36 mouse cellular contexts compared by ENCODE assay signal in genomic region chr1:172438621-172439020, GRCm38 (mm10). TPM values are rescaled to one million over a fixed set of nuclear protein-coding genes. Genes with fewer than 3 reads are reported as not detected.
"Had no signal": no experiment of that assay in that cellular context is flagged by ENCODE, and none has a peak within 500 bp of the region (broad histone marks: within the 10 kb centered on the region; RNA-seq: fewer than 3 reads in every experiment).

No protein-coding gene starts in this region.

- ATAC-seq: hindbrain, embryonic 16.5 days; hindbrain, postnatal 0 days; inflammation-experienced regulatory T-cells, adult 6 months; intestine, embryonic 15.5 days; intestine, embryonic 16.5 days; intestine, postnatal 0 days had no signal

- DNase-seq: heart, adult 2 months; heart, postnatal 14 days; heart, postnatal 36 days; heart, postnatal 4 days; kidney, adult 11 months; kidney, adult 18-20 months; kidney, adult 2 months; kidney, adult 8-10 months; kidney, postnatal 10 days; kidney, postnatal 14 days; kidney, postnatal 25 days; kidney, postnatal 36 days; kidney, postnatal 4 days; layer of hippocampus, adult 9-11 months; layer of hippocampus, postnatal 36 days had no signal

- H3K9me3 ChIP-seq: heart, embryonic 12.5 days; heart, embryonic 15.5 days; hindbrain, embryonic 10.5 days; hindbrain, embryonic 12.5 days; hindbrain, embryonic 13.5 days; hindbrain, embryonic 15.5 days; intestine, embryonic 15.5 days; kidney, embryonic 15.5 days had no signal

- H3K36me3 ChIP-seq: heart, embryonic 12.5 days; heart, embryonic 13.5 days; heart, embryonic 15.5 days; hindbrain, embryonic 10.5 days; hindbrain, embryonic 12.5 days; hindbrain, embryonic 13.5 days; hindbrain, embryonic 15.5 days; intestine, embryonic 15.5 days; kidney, embryonic 15.5 days had no signal

- H3K4me3 ChIP-seq: heart, adult 2 months; heart, embryonic 12.5 days; heart, embryonic 13.5 days; heart, embryonic 15.5 days; hindbrain, embryonic 10.5 days; hindbrain, embryonic 12.5 days; hindbrain, embryonic 13.5 days; hindbrain, embryonic 15.5 days; intestine, embryonic 15.5 days; kidney, embryonic 15.5 days; layer of hippocampus, adult 2 months; left cerebral cortex, adult 2 months had no signal

- H3K27me3 ChIP-seq: heart, embryonic 12.5 days; heart, embryonic 15.5 days; hindbrain, embryonic 12.5 days; hindbrain, embryonic 13.5 days; hindbrain, embryonic 15.5 days; intestine, embryonic 15.5 days; kidney, embryonic 15.5 days had no signal

- H3K4me1 ChIP-seq: hindbrain, embryonic 10.5 days; hindbrain, embryonic 12.5 days; hindbrain, embryonic 13.5 days; hindbrain, embryonic 15.5 days; intestine, embryonic 15.5 days had no signal

- H3K4me2 ChIP-seq: heart, embryonic 12.5 days; heart, embryonic 13.5 days; heart, embryonic 15.5 days; hindbrain, embryonic 12.5 days; hindbrain, embryonic 13.5 days; hindbrain, embryonic 14.5 days; hindbrain, embryonic 15.5 days; intestine, embryonic 15.5 days; kidney, embryonic 15.5 days had no signal

- H3K9ac ChIP-seq: heart, embryonic 12.5 days; heart, embryonic 13.5 days; heart, embryonic 15.5 days; hindbrain, embryonic 12.5 days; hindbrain, embryonic 13.5 days; hindbrain, embryonic 14.5 days; hindbrain, embryonic 15.5 days; intestine, embryonic 15.5 days; kidney, embryonic 15.5 days had no signal

- H3K27ac ChIP-seq: heart, adult 2 months; heart, embryonic 13.5 days; heart, embryonic 15.5 days; hindbrain, embryonic 10.5 days; hindbrain, embryonic 12.5 days; hindbrain, embryonic 13.5 days; hindbrain, embryonic 14.5 days; hindbrain, embryonic 15.5 days; hindbrain, postnatal 0 days; intestine, embryonic 15.5 days; kidney, embryonic 15.5 days; kidney, postnatal 0 days; layer of hippocampus, adult 2 months; left cerebral cortex, adult 2 months had no signal

RNA-seq across cellular contexts. Expression of gene Slamf9, which starts 36.5 kb away (rescaled TPM):
- total RNA-seq: hematopoietic stem cell, adult 5-6 weeks; hindbrain, postnatal 0 days; layer of hippocampus, postnatal 14 days; layer of hippocampus, postnatal 25 days had no signal
- polyA plus RNA-seq: hindbrain, embryonic 10.5 days; hindbrain, embryonic 13.5 days had no signal
